Mouse (Mus musculus) forebrain, embryonic 10.5 days (tissue): Measurements from ENCODE around the gene Styx. TPM values are rescaled to one million over a fixed set of nuclear protein-coding genes. Genes with fewer than 3 reads are reported as not detected.
"Not testable (repeated sequence)": the region's sequence is repeated elsewhere in the genome, so short reads cannot be mapped to it uniquely, and the experiment has no call there.

Source experiments
- DNase-seq: peaks from one replicate; pipeline ENCODE4 v3.0.0-alpha.2; 2017; ENCODE audit warnings: low spot score; ENCODE audit errors: extremely low spot score
- H3K27ac ChIP-seq: fragments of 300-500 bp; sonication (generic); 2 replicates; pipeline ENCODE4 v1.5.1; 2016; ENCODE audit warnings: mild to moderate bottlenecking
- H3K27me3 ChIP-seq: fragments of 300-500 bp; sonication (generic); 2 replicates; pipeline ENCODE4 v1.6.1; 2016; ENCODE audit warnings: mild to moderate bottlenecking; ENCODE audit not compliant: poor library complexity, severe bottlenecking
- H3K36me3 ChIP-seq: fragments of 300-500 bp; sonication (generic); replicated peaks from 2 replicates; pipeline ENCODE4 v1.6.1; 2016; ENCODE audit warnings: mild to moderate bottlenecking, moderate library complexity
- H3K4me1 ChIP-seq: fragments of 300-500 bp; sonication (generic); 2 replicates; pipeline ENCODE4 v1.6.1; 2016
- H3K4me3 ChIP-seq: fragments of 300-500 bp; sonication (generic); 2 replicates; pipeline ENCODE4 v1.5.1; 2016; ENCODE audit warnings: mild to moderate bottlenecking, moderate library complexity
- H3K9me3 ChIP-seq: fragments of 300-500 bp; sonication (generic); 2 replicates; pipeline ENCODE4 v1.6.1; 2016; ENCODE audit warnings: mild to moderate bottlenecking, moderate library complexity
- WGBS: fragments of 180-500 bp; shearing (Covaris S2); methylation state at CpG from one replicate; pipeline ENCODE4 v1.1.7; 2016; 5-methylcytosine and 5-hydroxymethylcytosine counted together
- polyA plus RNA-seq: library from polyadenylated mRNA; unstranded; fragments of >200 nt; fragmentation: Nextera tagmentation; extraction: Ambion mirVana; gene quantifications from 2 replicates; pipeline ENCODE4 v1.2.1, GENCODE M21; 2016

The Styx gene
- polyA plus RNA-seq, 1 experiment from 2014 or later = 38.2 TPM

GRCm38 (mm10) chr14:45382912-45383311, 32.0 kb downstream of the Styx start:
- WGBS = 81% methylated on average over 4 of the region's 4 CpGs
- no peak overlapping the region for H3K27ac ChIP-seq
- no peaks in the 10 kb centered on the region for H3K27me3 ChIP-seq
- H3K4me3 ChIP-seq = no peak overlapping the region
- peaks cover 50% of the 10 kb centered on the region for H3K36me3 ChIP-seq
- H3K9me3 ChIP-seq = no peaks in the 10 kb centered on the region
- no peak for DNase-seq
- H3K4me1 ChIP-seq = peaks cover 12% of the 10 kb centered on the region

GRCm38 (mm10) chr14:45385596-45385995, 34.7 kb downstream of the Styx start:
- Histone ChIP-seq H3K27ac (no peak overlapping the region), H3K4me3 (no peak overlapping the region), H3K4me1 (peaks cover 21% of the 10 kb centered on the region), H3K9me3 (no peaks in the 10 kb centered on the region), H3K27me3 (no peaks in the 10 kb centered on the region), H3K36me3 (peaks cover 25% of the 10 kb centered on the region)
- no peak for DNase-seq
- WGBS = 88% methylated on average over 2 of the region's 2 CpGs

DNA sequence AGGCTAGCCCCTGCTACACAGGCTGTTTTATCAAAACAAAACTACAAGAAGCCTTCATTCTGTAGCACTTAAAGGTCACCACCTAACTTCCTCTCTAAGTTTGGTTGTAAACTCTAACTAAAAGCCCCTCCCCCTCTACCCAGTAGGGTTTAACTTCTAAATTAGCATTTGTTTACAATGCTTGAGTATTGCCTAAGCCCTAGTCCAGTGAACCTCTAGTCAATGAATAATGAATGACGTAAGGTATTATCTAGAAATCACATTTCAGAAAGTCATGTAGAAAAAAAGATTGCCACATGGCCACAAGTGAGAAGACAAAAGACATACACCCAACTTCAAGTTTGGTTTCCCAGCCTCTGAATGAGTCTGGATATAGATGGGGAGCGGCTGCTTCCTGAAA, 36.6 kb downstream of the Styx start:
- Histone ChIP-seq H3K4me3 (peak overlapping the region; percentile 82), H3K4me1 (peaks cover 21% of the 10 kb centered on the region), H3K27me3 (no peaks in the 10 kb centered on the region), H3K9me3 (no peaks in the 10 kb centered on the region), H3K36me3 (peaks cover 12% of the 10 kb centered on the region), H3K27ac (0 out of 2 replicates have a peak overlapping the region, but pooled peaks have one; percentile 93)
- DNase-seq = no peak
- 24% methylated on average over 2 of the region's 2 CpGs for WGBS

- under 1% methylated on average over 70 of the region's 71 CpGs for WGBS
- no peaks in the 10 kb centered on the region for H3K9me3 ChIP-seq
- H3K36me3 ChIP-seq = peaks cover 3% of the 10 kb centered on the region
- peak; percentile 87 for DNase-seq
- peak overlapping the region; percentile 93 for H3K27ac ChIP-seq
- no peaks in the 10 kb centered on the region for H3K27me3 ChIP-seq
- H3K4me1 ChIP-seq = peaks cover 21% of the 10 kb centered on the region
- peak overlapping the region; percentile 82 for H3K4me3 ChIP-seq
These were observed 37.7 kb downstream of the Styx start for GRCm38 (mm10) chr14:45388345-45389181.

GRCm38 (mm10) chr14:45389194-45389593, 38.3 kb downstream of the Styx start:
- Histone ChIP-seq H3K27me3 (no peaks in the 10 kb centered on the region), H3K4me3 (peak overlapping the region; percentile 82), H3K9me3 (no peaks in the 10 kb centered on the region), H3K27ac (peak overlapping the region; percentile 93), H3K36me3 (no peaks in the 10 kb centered on the region; the same call in 1 of the 2 replicates), H3K4me1 (peaks cover 21% of the 10 kb centered on the region)
- WGBS = 35% methylated on average over 3 of the region's 3 CpGs
- DNase-seq = no peak

GRCm38 (mm10) chr14:45399836-45400235, 48.9 kb downstream of the Styx start:
- Histone ChIP-seq H3K4me3 (no peak overlapping the region), H3K36me3 (no peaks in the 10 kb centered on the region), H3K4me1 (no peaks in the 10 kb centered on the region), H3K27me3 (no peaks in the 10 kb centered on the region), H3K27ac (no peak overlapping the region), H3K9me3 (no peaks in the 10 kb centered on the region)
- no peak for DNase-seq
- 80% methylated on average over 3 of the region's 3 CpGs for WGBS

- Histone ChIP-seq H3K4me3 (no peak overlapping the region), H3K9me3 (no peaks in the 10 kb centered on the region), H3K27me3 (no peaks in the 10 kb centered on the region), H3K36me3 (no peaks in the 10 kb centered on the region), H3K27ac (no peak overlapping the region), H3K4me1 (no peaks in the 10 kb centered on the region)
- 91% methylated on average over 7 of the region's 7 CpGs for WGBS
- DNase-seq = no peak
These were observed 52.8 kb downstream of the Styx start for GRCm38 (mm10) chr14:45403651-45404050.

- not testable (repeated sequence) for H3K4me3 ChIP-seq
These were observed 53.9 kb downstream of the Styx start, which contains the start of gene Gnpnat1 for GRCm38 (mm10) chr14:45404813-45405212. Gene Gnpnat1, minus strand, starts transcription at chr14:45404913.

DNA sequence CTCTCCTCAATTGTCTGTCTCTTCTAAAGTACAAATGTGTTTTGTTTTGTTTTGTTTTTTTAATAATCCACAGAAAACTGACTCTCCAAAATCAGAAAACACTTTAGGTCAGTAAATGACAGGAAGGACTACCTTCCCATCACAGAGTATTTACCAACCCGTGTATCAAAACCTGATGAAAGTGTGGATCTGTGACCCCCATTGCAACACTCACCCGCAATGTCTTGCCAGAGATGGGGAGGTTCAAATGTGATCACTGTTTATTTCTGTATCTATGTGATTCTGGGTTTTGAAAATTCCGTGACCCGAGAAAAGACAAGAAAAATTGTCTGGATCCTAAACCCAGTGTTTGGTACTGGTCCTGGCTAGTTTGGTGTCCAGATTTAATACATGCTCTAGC, 65.4 kb downstream of the Styx start:
- no peaks in the 10 kb centered on the region for H3K36me3 ChIP-seq
- H3K27ac ChIP-seq = no peak overlapping the region
- H3K9me3 ChIP-seq = no peaks in the 10 kb centered on the region
- H3K4me1 ChIP-seq = no peaks in the 10 kb centered on the region
- H3K27me3 ChIP-seq = no peaks in the 10 kb centered on the region
- no peak overlapping the region for H3K4me3 ChIP-seq
- DNase-seq = no peak
- 90% methylated on average over 4 of the region's 4 CpGs for WGBS

More at GRCm38 (mm10) chr14:45404813-45405212, 53.9 kb downstream of the Styx start, which contains the start of gene Gnpnat1:
- whole genome bisulfite sequencing = 86% methylated on average over 2 of the region's 3 CpGs
- H3K4me1 ChIP-seq, H3K36me3 ChIP-seq, H3K27ac ChIP-seq, H3K9me3 ChIP-seq, H3K27me3 ChIP-seq, DNase-seq: not testable (repeated sequence)

- H3K4me1 ChIP-seq = no peaks in the 10 kb centered on the region
- no peak overlapping the region for H3K27ac ChIP-seq
- WGBS = 90% methylated on average over 3 of the region's 3 CpGs
- no peak for DNase-seq
- no peak overlapping the region for H3K4me3 ChIP-seq
- no peaks in the 10 kb centered on the region for H3K27me3 ChIP-seq
- H3K9me3 ChIP-seq = no peaks in the 10 kb centered on the region
- no peaks in the 10 kb centered on the region for H3K36me3 ChIP-seq
These were observed 67.7 kb downstream of the Styx start for GRCm38 (mm10) chr14:45418553-45418952.

DNA sequence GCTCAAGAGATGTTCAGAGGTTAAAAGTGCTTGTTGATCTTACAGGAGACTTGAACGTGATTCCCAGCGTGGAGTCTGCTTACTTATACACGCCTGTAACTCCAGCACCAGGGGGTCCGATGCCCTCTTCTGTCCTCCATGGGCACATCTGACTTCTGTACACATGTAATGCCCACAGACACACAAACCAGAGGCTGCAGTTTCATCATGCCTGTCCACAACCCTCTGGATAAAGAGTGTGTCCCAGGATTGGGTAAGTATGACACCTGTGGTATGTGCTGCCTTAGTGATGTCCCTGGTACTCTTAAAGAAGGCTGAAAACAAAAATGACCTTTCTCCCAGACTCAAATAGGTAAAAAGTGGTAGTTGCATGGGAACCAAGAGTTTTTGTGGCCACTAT, 68.4 kb downstream of the Styx start:
- no peak overlapping the region for H3K27ac ChIP-seq
- no peak for DNase-seq
- H3K36me3 ChIP-seq = no peaks in the 10 kb centered on the region
- no peak overlapping the region for H3K4me3 ChIP-seq
- WGBS = 80% methylated on average over 4 of the region's 4 CpGs
- no peaks in the 10 kb centered on the region for H3K9me3 ChIP-seq
- no peaks in the 10 kb centered on the region for H3K4me1 ChIP-seq
- H3K27me3 ChIP-seq = no peaks in the 10 kb centered on the region

DNA sequence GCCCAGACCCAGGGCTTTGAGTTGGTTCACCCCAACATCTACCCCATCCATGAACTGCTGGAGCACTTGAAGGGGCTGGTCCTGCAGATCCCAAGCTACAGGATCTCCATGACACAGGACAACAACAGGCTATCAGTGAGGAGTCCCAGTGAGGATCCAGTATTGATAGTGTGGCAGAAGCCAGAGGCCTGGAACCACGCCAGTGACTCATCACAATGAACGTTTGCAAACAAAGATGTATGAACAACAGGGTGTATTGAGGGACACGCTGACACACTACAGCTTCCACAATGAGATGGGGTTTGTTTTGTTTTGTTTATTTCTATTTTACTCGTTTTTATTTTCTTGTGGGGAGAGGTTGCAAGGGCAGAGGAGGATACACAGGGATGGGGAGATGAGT, 71.5 kb downstream of the Styx start:
- Histone ChIP-seq H3K4me3 (no peak overlapping the region), H3K4me1 (no peaks in the 10 kb centered on the region), H3K27me3 (no peaks in the 10 kb centered on the region), H3K9me3 (peaks cover 6% of the 10 kb centered on the region; the same call in 1 of the 2 replicates), H3K27ac (no peak overlapping the region), H3K36me3 (no peaks in the 10 kb centered on the region)
- no peak for DNase-seq
- 79% methylated on average over 4 of the region's 4 CpGs for WGBS

DNA sequence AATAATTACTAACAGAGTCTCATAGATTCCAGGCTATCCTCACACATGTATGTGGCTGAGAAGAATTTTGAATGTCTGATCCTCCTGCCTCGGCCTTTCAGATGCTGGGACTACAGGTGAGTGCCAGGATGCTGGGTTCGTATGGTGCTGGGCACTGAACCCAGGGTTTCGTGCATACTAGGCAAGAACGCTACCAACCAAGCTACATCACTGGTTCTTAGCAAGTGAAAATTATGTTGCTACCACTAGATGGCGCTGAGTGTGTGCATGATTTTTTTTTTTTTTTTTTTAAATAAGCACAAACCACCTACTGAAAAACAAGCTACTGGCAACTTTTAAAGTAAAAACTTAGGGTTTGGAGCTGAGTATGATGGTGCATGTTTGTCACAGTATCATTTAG, 72.3 kb downstream of the Styx start:
- Histone ChIP-seq H3K9me3 (peaks cover 6% of the 10 kb centered on the region; the same call in 1 of the 2 replicates), H3K36me3 (no peaks in the 10 kb centered on the region), H3K4me3 (no peak overlapping the region), H3K27ac (no peak overlapping the region), H3K4me1 (no peaks in the 10 kb centered on the region), H3K27me3 (no peaks in the 10 kb centered on the region)
- WGBS = 19% methylated on average over 5 of the region's 5 CpGs
- DNase-seq = no peak
